Mouse (Mus musculus): ENCODE measurements around the gene Gm20662.

The Gm20662 gene

GRCm38 (mm10) chr9:107996049-107996448 is at the start of gene Gm20662:
Gm20662 (plus strand) TSS chr9:107996349.
- DNase-seq (ENCODE audit: low spot score): no peak

GRCm38 (mm10) chr9:107947241-107948194 is 48.6 kb upstream of the Gm20662 start:
- no peak for DNase-seq (ENCODE audit: low spot score)

- DNase-seq (ENCODE audit: low spot score): no peak
These were observed 46.8 kb upstream of the Gm20662 start for GRCm38 (mm10) chr9:107949184-107949921.

DNA sequence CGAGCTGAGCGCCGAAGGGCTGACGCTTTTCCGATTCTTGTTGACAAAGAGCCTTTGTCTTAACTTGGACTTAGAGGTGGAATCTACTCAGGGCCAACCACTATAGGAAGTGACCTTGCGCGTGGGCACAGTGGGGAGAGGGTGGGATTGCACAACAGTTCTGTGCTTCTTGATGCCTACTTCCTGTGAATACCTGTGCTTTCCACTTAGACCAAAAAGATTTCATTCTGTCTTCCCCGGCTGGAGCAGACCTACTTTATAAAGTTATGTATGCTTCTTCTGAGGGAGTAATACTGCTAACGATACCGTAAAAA is 46.3 kb upstream of the Gm20662 start, which contains the start of gene Traip:
Traip (plus strand) TSS at position 215 of the 314 bp plus-strand sequence.
- no peak for DNase-seq (ENCODE audit: low spot score)

DNA sequence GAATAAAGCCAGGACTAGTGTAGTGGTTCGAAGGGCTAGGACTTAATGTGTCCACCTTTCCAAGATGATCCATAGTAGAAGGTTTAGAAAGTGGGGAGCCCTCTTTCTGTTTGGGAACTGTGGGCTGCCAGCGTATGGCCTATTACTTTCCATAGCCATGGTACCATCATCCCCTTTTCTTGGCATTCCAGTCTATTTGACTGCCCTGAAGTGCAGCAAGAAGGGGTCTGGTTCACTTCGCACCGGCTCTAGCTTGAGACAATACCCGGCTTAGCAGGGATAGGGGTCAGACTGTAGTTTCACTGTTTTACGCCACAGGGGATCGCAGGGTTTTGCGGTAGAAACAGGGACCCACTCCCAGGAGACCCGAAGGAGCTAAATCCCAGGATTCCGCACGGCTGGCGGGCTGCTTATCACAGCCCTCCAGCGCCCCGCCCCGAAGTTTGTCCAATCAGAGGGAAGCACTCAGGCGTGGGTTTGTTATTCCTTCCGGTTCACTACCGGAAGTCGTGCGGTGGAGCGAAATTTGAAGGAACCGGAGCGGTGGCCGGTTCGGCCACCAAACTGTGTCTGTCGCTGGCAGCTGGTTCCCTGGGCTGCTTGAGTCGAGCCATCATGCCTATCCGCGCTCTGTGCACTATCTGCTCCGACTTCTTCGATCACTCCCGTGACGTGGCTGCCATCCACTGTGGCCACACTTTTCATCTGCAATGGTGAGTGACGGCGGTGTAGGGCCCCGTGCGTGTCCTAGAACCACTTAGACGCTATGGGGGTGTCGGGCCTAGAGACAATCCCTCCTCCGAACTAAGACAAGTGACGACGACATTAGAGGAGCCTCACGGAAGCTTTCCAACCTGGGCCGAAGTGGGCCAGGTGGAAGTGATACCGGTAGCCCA is 45.4 kb upstream of the Gm20662 start:
- peak; percentile 93 for DNase-seq (ENCODE audit: low spot score)

- DNase-seq (ENCODE audit: low spot score): no peak
These were observed 40.4 kb upstream of the Gm20662 start for GRCm38 (mm10) chr9:107955613-107956289.

- DNase-seq (ENCODE audit: low spot score): no peak
These were observed 39.0 kb upstream of the Gm20662 start for GRCm38 (mm10) chr9:107957141-107957540.

DNA sequence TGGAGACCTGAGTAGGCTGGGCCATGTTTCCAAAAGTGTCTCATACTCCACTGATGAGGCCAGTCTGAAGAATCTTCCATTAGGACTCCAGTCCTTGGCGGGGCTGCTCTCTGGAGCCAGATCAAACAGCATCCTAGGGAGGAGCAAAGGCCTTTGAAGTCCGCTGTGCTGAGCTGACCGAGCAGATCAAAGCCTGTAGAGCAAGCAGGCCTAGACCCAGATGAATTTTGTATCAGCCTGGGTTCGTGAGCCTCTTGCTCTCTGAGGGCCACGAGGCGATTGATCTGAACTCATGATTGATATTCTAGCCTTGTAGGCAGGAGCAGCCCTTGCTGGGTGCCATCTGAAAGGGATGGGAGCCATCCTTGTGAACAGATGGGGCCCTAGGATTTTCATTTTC is 36.3 kb upstream of the Gm20662 start:
- DNase-seq (ENCODE audit: low spot score): no peak

DNA sequence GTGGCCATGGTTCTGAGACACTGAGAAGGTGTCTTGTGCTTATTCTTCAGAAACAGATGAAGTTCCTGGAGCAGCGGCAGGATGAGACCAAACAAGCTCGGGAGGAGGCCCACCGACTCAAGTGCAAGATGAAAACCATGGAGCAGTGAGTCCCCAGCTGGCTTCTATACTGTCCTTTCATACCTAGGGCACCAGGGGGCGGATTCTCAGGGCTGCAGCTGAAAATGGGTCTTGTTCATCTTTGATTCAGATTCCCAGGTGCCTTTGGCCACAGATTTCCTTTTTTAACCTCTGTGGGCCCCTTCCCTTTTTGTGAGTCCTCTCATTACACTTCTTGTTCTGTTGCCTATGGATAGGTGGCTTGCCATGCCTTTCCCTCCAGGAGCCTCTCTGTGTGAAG is 35.2 kb upstream of the Gm20662 start:
- no peak for DNase-seq (ENCODE audit: low spot score)

DNA sequence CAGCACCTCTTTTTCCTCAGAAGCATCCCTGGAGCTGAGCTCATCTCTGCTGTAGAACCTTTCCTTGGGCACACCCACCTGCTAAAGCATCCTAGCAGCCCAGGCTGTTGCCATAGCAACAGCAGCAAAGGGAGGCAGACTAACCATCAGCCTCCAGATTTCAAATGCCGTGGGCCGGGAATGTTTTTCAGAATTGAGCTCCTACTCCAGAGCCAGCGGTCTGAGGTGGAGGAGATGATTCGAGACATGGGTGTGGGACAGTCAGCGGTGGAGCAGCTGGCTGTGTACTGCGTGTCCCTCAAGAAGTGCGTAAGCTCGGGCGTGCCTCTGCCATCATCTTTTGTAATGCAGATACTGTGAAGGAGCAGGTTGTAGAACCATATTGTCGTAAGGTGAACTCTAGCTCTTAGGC is 34.8 kb upstream of the Gm20662 start:
- no peak for DNase-seq (ENCODE audit: low spot score)

GRCm38 (mm10) chr9:107961881-107962280 is 34.3 kb upstream of the Gm20662 start:
- DNase-seq (ENCODE audit: low spot score): no peak

DNA sequence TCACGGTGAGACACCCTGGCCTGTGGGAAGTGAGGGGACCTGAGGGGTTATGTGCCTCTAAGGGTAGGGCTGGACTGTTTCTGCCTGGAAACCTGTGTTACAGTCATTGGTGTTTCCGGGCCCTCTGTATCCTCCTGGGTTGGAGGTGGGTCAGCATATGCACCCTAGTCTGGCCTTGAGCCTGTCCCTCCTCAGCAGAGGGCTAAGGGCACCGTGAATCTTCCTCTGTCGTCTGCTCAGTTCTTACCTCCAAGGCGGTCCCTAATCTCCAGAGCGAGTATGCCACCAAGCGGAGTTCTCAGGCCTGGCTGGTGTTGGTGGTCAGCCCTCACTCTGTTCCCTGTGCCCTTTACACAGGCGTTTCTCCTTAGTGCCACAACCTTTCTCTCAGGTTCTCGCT is 33.2 kb upstream of the Gm20662 start:
- DNase-seq (ENCODE audit: low spot score): no peak

DNA sequence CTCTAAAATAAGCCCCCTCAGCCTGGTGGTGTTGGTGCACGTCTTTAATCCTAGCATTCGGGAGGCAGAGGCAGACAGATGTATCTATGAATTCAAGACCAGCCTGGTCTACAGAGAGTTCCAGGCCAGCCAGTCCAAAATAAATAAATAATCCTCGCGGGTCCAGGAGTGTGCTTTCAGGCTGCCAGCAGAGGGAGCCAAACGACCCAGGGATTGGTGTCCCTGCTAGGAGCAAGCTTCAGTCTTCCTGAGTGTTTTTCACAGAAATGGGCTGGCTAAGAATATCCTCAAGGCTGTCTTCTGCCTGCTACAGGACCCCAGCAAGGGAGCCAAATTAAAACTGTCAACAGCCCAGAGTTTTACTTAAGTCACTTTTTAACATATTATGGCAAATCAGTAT is 32.4 kb upstream of the Gm20662 start:
- DNase-seq (ENCODE audit: low spot score): peak; percentile 75

DNA sequence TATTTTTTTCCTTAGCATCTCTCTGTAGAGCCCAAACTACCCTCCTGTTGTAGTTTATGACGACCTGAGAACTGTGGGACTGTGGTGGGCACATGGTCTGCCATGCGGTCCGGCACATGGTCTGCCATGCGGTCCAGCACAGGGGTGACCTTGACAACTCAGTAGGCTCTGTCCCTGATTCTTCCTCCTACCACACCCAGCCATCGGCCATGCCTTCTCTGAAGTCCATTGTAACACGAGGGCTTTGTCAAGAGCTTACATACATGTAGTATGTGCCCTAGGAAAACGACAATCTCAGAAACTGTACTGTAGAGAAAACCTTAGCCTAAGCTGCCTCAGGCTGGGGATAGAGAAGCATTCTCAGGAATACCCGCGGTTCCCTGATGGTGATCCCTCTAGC is 31.5 kb upstream of the Gm20662 start:
- no peak for DNase-seq (ENCODE audit: low spot score)

GRCm38 (mm10) chr9:107966676-107967075 is 29.5 kb upstream of the Gm20662 start:
- DNase-seq (ENCODE audit: low spot score): no peak

GRCm38 (mm10) chr9:107967437-107967836 is 28.7 kb upstream of the Gm20662 start:
- no peak for DNase-seq (ENCODE audit: low spot score)

DNA sequence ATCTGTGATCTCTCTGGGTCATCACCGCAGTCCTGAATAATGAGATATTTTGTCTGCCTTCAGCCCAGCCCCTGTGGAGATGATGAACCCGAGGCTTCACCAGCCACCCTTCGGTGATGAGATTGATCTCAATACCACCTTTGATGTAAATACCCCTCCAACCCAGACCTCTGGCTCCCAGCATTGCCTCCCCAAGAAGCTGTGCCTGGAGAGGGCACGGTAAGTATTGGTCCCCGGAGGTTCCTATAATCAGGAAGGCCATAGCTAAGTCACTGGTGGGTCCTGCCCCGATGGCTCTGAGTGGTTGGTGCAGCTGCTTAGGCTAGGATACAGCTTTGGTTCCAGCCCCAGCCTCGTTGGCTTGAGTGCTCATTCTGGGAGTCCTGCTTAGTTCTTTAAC is 27.6 kb upstream of the Gm20662 start:
- DNase-seq (ENCODE audit: low spot score): no peak

GRCm38 (mm10) chr9:107970311-107970710 is 25.8 kb upstream of the Gm20662 start:
- no peak for DNase-seq (ENCODE audit: low spot score)

GRCm38 (mm10) chr9:107971690-107972541 is 24.2 kb upstream of the Gm20662 start:
- no peak for DNase-seq (ENCODE audit: low spot score)

DNA sequence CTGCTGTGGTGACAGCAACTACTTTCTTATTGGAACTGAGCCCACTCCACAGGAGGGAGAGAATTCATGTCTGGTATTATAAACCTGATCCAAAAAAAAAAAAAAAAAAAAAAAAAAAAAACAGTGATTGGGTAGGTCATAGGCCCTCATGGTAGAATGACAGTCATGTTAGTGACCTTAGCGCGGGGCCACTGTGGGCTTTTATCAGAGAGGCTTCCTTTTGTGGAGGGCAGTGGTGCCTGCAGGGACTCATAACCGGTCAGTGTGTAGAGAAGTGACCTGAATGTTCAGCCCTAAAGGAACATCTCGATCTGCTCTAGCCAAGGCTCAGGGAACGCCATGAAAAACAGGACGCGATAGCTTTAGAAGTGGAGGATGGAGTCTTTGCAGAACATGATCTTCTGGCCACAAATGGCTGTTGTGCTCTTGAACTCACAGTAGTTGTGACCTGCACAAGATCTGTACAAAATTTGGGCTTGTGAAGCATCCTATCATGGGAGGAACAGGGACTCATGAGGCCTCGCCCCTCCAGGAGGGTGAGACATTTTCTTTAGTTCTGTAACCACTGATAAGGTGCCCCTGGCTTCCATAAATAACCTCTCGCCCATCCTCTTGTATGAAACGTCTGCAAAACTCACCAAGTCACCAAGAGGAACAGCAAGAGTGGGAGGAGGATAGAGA is 21.5 kb upstream of the Gm20662 start:
- no peak for DNase-seq (ENCODE audit: low spot score)
